Mouse (Mus musculus) right cerebral cortex, adult 2 months (tissue): ENCODE measurements around the gene Tubg2.

Experiments
- DNase-seq, 2 experiments: peaks; one replicate each; pipeline ENCODE4 v3.0.0; 2021 to 2022; ENCODE audit warnings: low spot score in 2 of 2

Gene Tubg2

DNA sequence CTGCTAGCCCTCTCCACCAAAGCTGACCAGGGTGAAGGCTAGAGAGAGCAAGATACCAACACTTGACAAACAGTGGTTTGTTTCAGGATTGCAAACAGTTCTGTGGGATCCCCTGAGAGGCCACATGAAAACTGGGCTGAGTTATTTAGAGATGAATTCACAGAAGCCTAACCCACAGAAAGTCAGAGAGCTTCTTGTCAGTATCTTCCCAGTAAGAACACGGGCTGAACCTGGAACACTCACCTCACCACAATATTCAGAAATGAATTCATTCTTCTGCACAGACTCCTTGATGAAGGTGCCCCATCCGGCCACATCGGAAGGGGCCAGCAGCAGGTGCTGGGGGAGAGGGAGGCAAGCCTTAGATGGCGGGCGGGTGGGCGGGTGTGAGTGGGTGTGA, 38.9 kb downstream of the Tubg2 start:
- no peak for DNase-seq

DNA sequence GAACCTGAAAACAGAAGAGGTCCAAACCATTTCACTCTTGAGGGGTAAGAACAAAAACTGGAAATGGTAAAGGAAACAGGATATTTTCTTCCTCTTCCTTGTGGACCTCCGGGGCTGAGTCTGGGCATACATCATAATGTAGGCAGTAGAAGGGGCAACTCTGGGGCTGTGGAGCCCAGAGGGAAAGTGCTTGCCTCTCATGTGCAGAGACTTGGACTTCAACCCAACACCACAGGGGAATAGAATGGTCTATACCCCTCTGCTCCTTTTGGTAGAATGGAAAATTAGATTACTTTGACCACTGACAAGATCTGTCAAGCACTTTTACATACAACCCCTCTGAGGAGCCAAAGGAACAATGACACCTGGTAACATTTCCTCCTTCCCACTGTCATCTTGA, 39.4 kb downstream of the Tubg2 start:
- no peak for DNase-seq

DNA sequence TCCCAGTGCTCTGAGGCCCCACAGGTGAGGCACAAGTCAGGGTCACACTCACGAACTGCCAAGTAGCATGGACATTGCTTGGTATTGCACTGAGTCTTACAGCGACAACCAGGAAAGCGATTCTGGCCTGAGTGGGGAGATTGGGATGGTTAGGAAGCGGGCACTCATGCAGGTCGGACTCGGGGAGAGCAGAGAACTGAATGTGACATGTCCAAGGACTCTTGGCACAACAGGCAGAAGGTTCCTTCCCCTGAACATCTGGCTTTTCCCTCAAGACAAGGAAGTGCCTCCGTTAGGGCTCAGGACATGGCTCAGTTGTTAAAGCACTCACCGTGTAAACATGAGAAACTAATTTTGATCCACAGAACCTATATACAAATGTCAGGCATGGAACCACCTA, 39.9 kb downstream of the Tubg2 start:
- no peak for DNase-seq

DNA sequence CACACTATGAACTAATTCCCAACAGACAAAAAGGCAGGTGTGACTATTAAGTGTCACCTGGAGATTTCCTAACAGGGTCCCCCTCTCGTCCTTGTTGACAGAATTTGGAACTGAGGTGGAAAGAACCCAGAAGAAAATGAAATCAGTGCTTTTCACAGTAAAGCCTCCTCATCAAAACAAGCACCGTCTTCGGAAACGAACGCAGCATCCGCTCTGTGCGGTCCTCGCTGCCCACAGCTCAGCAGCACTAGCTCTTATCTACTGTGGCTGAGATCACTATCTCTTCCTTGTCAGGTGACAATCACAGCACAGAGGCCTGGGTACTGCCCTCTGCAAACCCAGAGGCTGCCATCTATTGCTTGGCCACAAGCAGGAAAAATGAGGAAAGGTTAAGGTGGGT, 40.5 kb downstream of the Tubg2 start:
- DNase-seq = no peak

DNA sequence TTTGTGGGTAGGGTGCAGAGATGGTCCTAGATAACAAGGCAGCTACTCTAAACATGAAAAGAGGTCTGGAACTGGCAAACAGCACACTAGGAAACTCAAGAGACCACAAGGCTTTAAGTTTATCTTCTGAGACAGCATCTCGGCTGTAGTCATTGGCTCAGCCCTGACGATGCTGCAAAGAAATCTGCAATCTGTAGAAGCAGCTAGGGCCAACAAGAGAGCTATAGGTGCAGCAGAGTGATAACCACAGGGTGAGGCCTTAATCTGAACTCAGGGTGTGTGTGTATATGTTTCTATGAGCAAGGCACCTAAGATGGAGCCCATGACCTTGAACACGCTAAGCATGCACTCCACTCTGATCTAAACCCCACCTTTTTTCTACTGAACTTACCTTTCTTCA, 43.8 kb downstream of the Tubg2 start:
- DNase-seq = no peak

DNA sequence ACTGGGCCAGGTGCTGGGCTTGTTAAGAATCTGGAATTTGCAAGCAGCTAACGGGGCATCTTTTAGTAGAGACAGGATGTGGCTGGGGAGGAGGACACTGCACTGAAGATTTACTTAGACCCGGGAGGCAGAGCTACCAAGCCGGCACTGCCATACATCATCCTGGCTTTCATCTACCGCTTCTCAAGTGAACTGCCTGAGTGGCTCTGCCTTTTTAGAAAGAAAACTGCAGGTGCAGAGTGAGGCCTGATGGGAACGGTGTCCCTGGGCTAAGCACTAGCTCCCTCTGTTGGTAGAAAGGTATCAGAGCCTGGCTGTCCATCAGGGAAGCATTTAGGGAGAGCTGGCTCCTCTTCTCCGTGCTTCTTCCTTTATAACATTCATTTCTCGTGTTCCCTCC, 45.3 kb downstream of the Tubg2 start:
- DNase-seq = peak; percentile 42 to 67
